Mouse (Mus musculus) spleen, adult 2 months (tissue): ENCODE data around the gene Efhd2.

ENCODE experiments used
- CTCF ChIP-seq: fragments of 200-500 bp; IDR thresholded peaks from 2 replicates; pipeline ENCODE4 v1.5.1; 2011; ENCODE audit warnings: mild to moderate bottlenecking, inconsistent platforms; ENCODE audit not compliant: insufficient read depth, insufficient read length, insufficient replicate concordance; ENCODE audit errors: extremely low read depth
- POLR2A ChIP-seq: fragments of 200-500 bp; IDR thresholded peaks from 2 replicates; pipeline ENCODE4 v1.6.1; 2011; ENCODE audit warnings: low read depth, low read length, inconsistent platforms

DNA sequence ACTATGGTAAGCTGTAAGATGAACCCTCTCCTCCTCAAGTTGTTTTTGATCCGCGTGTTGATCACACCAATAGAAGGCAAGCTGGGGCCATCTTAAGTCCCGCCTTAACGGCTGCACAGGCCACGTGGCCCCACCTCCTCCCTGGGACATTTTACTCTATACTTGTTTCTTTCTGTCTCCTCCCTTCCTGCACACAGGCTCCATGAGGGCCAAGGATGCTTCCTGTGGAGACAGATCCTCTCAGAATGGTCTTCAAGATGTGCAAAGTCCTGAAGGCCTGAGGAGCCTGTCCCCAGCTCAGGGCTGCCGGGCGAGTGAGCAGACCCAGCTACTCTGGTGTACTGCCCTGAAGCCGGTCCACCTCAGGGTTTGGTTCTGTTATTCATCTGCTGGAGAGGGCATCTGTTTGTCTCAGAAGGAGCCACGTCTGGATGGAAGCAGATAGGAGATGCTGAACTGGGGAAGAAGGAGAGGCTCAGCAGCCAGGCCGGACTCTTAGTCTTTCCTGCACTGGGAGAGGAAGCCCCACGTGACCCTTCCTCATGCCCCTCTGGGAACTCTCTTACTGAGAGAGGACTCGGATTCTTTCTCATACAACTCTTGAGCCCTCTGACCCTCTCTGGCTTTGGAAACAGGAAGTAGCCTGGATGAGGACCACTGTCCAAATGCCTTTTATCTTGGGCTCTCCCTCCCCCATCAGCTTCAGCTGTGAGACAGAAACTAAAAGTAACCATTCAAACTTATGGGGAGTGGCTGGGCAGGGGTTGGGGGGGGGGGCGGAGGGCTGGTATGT, 38.7 kb upstream of the Efhd2 start:
- TF ChIP-seq CTCF (no peak), POLR2A (no peak)
